Mouse (Mus musculus): ENCODE results near the gene Igf1. TPM values are rescaled to one million over a fixed set of nuclear protein-coding genes. Genes with fewer than 3 reads are reported as not detected.

The Igf1 gene
- polyA plus RNA-seq, 2 experiments = 72.4 to 93.6 TPM

DNA sequence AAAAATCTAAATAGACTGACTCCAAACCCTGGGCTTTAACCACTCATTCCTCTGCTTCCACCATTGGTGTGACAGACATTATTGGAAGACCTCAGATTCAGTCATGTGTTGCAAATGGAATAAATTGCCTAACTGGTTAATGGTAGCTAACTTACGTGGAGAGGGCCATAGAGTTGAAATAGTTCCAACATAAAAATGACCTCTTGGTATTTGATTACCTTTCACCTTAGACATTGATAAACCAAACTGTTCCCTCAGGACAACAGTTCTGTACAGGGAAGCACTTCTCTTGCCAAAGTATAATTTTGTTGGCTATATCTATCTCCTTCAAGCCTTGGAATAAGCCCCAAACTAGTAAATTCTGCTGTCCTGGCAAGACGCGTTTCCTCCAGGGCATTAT is 48.1 kb downstream of the Igf1 start:
- H3K9ac ChIP-seq (ENCODE audit: low read depth, low read length, severe bottlenecking) = no peak overlapping the region
- no peak for ATAC-seq (ENCODE audit: low FRiP score, low read depth)
- DNase-seq (ENCODE audit: low spot score) = peak; percentile 19
- H3K27ac ChIP-seq (replicated peaks; ENCODE audit: low read depth, low read length) = no peak overlapping the region
- TF ChIP-seq POLR2A (IDR thresholded peaks at IDR 0.05; ENCODE audit: borderline replicate concordance, extremely low read depth, insufficient read depth, insufficient read length) = no peak
- no peaks in the 10 kb centered on the region for H3K36me3 ChIP-seq (ENCODE audit: control insufficient read depth, insufficient read depth, low read length)
- no peaks in the 10 kb centered on the region for H3K27me3 ChIP-seq (ENCODE audit: control insufficient read depth, insufficient read depth, low read length)
- no peak overlapping the region for H3K4me3 ChIP-seq (replicated peaks; ENCODE audit: low read length)
- WGBS = 73% methylated on average over 3 of the region's 3 CpGs
- H3K9me3 ChIP-seq (ENCODE audit: control insufficient read depth, low read length) = no peaks in the 10 kb centered on the region
- no peaks in the 10 kb centered on the region for H3K4me1 ChIP-seq (ENCODE audit: control insufficient read depth, insufficient read depth, low read length)
- no peak overlapping the region for H3K4me2 ChIP-seq (replicated peaks; ENCODE audit: low read depth, low read length, severe bottlenecking)

DNA sequence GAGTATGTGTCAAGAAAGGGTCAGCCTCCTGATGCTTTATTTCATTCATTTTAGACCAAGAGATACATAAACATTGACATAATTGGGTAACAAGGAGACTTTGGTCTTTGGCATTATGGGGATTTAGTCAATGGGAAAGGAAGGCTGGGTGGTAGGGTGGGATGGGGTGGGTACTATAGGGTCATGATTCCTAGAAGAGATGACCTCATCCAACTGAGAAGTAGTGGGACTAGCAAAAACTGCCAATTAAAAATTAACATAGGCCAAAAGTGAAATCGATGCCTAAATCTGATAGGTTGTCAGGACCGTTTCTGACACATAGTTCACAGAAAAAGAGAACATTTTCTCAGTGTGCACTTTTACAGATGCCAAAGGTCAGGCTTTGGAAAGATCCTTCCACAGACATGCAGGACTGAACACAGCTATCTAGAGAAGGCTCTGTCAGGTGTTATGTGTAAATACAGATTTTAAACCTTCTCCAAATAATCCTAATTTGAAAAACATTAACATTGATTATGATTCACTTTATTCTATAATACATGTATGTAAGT is 48.8 kb downstream of the Igf1 start:
- TF ChIP-seq POLR2A (IDR thresholded peaks at IDR 0.05; ENCODE audit: borderline replicate concordance, extremely low read depth, insufficient read depth, insufficient read length) = no peak
- no peaks in the 10 kb centered on the region for H3K9me3 ChIP-seq (ENCODE audit: control insufficient read depth, low read length)
- no peak overlapping the region for H3K27ac ChIP-seq (replicated peaks; ENCODE audit: low read depth, low read length)
- DNase-seq (ENCODE audit: low spot score) (no peak), ATAC-seq (ENCODE audit: low FRiP score, low read depth) (no peak)
- WGBS = 81% methylated on average over 2 of the region's 2 CpGs
- H3K4me3 ChIP-seq (replicated peaks; ENCODE audit: low read length) = no peak overlapping the region
- H3K4me1 ChIP-seq (ENCODE audit: control insufficient read depth, insufficient read depth, low read length) = 0 out of 2 replicates have a peak, but pooled peaks cover 3% of the 10 kb centered on the region
- no peak overlapping the region for H3K4me2 ChIP-seq (replicated peaks; ENCODE audit: low read depth, low read length, severe bottlenecking)
- H3K27me3 ChIP-seq (ENCODE audit: control insufficient read depth, insufficient read depth, low read length) = no peaks in the 10 kb centered on the region
- no peaks in the 10 kb centered on the region for H3K36me3 ChIP-seq (ENCODE audit: control insufficient read depth, insufficient read depth, low read length)
- H3K9ac ChIP-seq (ENCODE audit: low read depth, low read length, severe bottlenecking) = no peak overlapping the region

DNA sequence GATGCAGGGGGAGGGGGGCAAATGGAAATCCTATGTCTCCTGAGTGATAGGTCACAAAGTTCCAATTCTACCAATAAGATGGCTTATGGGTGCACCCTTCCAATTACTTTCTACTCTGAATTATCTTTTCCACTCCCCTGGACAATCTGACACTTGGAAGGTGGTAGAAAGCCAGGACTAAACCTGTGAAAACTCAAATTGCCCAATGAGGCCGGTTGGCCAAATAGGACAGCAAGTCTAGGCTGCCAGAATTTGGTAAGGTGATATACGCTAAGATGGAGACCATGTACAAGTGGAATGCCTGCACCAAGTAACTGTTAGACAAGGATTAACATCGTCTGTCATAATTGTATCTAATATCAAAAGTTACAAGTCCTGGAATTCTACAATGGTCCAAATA is 55.8 kb downstream of the Igf1 start:
- H3K27me3 ChIP-seq (ENCODE audit: control insufficient read depth, insufficient read depth, low read length) = no peaks in the 10 kb centered on the region
- no peaks in the 10 kb centered on the region for H3K9me3 ChIP-seq (ENCODE audit: control insufficient read depth, low read length)
- no peak overlapping the region for H3K4me2 ChIP-seq (replicated peaks; ENCODE audit: low read depth, low read length, severe bottlenecking)
- H3K27ac ChIP-seq (replicated peaks; ENCODE audit: low read depth, low read length) = no peak overlapping the region
- TF ChIP-seq POLR2A (IDR thresholded peaks at IDR 0.05; ENCODE audit: borderline replicate concordance, extremely low read depth, insufficient read depth, insufficient read length) = no peak
- no peaks in the 10 kb centered on the region for H3K36me3 ChIP-seq (ENCODE audit: control insufficient read depth, insufficient read depth, low read length)
- no peak overlapping the region for H3K4me3 ChIP-seq (replicated peaks; ENCODE audit: low read length)
- 0 out of 2 replicates have a peak, but pooled peaks cover 3% of the 10 kb centered on the region for H3K4me1 ChIP-seq (ENCODE audit: control insufficient read depth, insufficient read depth, low read length)
- no peak for ATAC-seq (ENCODE audit: low FRiP score, low read depth)
- 89% methylated on average over 3 of the region's 3 CpGs for WGBS
- no peak for DNase-seq (ENCODE audit: low spot score)
- H3K9ac ChIP-seq (ENCODE audit: low read depth, low read length, severe bottlenecking) = no peak overlapping the region

DNA sequence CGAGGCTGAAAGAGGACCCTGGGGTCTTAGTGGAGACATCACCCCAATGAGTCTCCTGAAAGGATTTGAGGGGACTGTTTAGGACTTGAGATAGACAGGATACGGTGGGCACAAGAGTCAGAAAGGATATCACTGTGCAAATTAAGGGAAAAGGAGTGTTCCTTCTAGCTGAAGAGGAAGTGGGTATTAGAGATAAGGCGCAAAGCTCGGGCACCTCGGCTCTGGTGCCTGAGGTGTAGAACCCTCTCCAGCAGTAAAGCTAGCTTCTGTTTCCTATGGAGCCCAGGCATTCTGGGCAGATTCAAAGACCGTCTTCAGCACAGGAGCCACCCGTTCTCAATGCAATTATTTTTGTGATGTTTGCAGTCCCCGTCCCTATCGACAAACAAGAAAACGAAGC is 56.9 kb downstream of the Igf1 start:
- no peak for ATAC-seq (ENCODE audit: low FRiP score, low read depth)
- WGBS = 82% methylated on average over 10 of the region's 10 CpGs

DNA sequence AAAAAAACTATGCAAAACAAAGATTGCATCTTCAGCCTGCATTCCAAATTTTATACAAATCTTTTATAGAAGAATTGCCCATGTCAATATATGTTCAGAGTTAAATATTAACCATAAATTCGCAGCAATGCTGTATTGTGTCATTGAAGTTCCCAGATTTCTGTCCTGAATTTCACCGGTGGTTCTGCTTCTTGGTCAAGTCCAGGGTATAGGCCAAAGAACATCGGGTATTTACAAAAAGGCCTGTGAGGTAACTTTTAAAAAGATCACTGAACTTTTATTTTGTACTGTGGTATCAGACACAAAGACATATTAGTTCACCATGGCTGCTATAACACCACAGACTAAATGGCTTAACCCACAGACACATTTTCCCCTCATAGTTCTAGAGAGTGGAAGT is 57.7 kb downstream of the Igf1 start:
- no peak overlapping the region for H3K4me3 ChIP-seq (replicated peaks; ENCODE audit: low read length)
- H3K36me3 ChIP-seq (ENCODE audit: control insufficient read depth, insufficient read depth, low read length) = no peaks in the 10 kb centered on the region
- WGBS = 88% methylated on average over 3 of the region's 3 CpGs
- no peak for ATAC-seq (ENCODE audit: low FRiP score, low read depth)
- 0 out of 2 replicates have a peak, but pooled peaks cover 3% of the 10 kb centered on the region for H3K4me1 ChIP-seq (ENCODE audit: control insufficient read depth, insufficient read depth, low read length)
- no peak for TF ChIP-seq POLR2A (IDR thresholded peaks at IDR 0.05; ENCODE audit: borderline replicate concordance, extremely low read depth, insufficient read depth, insufficient read length)
- H3K27ac ChIP-seq (replicated peaks; ENCODE audit: low read depth, low read length) = no peak overlapping the region
- H3K4me2 ChIP-seq (replicated peaks; ENCODE audit: low read depth, low read length, severe bottlenecking) = no peak overlapping the region
- no peak for DNase-seq (ENCODE audit: low spot score)
- no peak overlapping the region for H3K9ac ChIP-seq (ENCODE audit: low read depth, low read length, severe bottlenecking)
- H3K27me3 ChIP-seq (ENCODE audit: control insufficient read depth, insufficient read depth, low read length) = no peaks in the 10 kb centered on the region
- no peaks in the 10 kb centered on the region for H3K9me3 ChIP-seq (ENCODE audit: control insufficient read depth, low read length)

More for the DNA sequence above, 56.9 kb downstream of the Igf1 start:
- no peak for TF ChIP-seq POLR2A (IDR thresholded peaks at IDR 0.05; ENCODE audit: borderline replicate concordance, extremely low read depth, insufficient read depth, insufficient read length)
- no peak overlapping the region for H3K4me3 ChIP-seq (replicated peaks; ENCODE audit: low read length)
- H3K9ac ChIP-seq (ENCODE audit: low read depth, low read length, severe bottlenecking) = no peak overlapping the region
- no peak overlapping the region for H3K27ac ChIP-seq (replicated peaks; ENCODE audit: low read depth, low read length)
- no peaks in the 10 kb centered on the region for H3K9me3 ChIP-seq (ENCODE audit: control insufficient read depth, low read length)
- H3K36me3 ChIP-seq (ENCODE audit: control insufficient read depth, insufficient read depth, low read length) = no peaks in the 10 kb centered on the region
- 0 out of 2 replicates have a peak, but pooled peaks cover 3% of the 10 kb centered on the region for H3K4me1 ChIP-seq (ENCODE audit: control insufficient read depth, insufficient read depth, low read length)
- DNase-seq (ENCODE audit: low spot score) = no peak
- no peak overlapping the region for H3K4me2 ChIP-seq (replicated peaks; ENCODE audit: low read depth, low read length, severe bottlenecking)
- no peaks in the 10 kb centered on the region for H3K27me3 ChIP-seq (ENCODE audit: control insufficient read depth, insufficient read depth, low read length)
